Mouse (Mus musculus) lung, adult 2 months (tissue): Measurements from ENCODE around the gene Sys1.

Experiments used
- CTCF ChIP-seq: fragments of 200-500 bp; IDR thresholded peaks from 2 replicates; pipeline ENCODE4 v1.5.1; 2011; ENCODE audit warnings: mild to moderate bottlenecking, low read length, control low read depth; ENCODE audit not compliant: insufficient read depth
- POLR2A ChIP-seq: fragments of 200-500 bp; IDR thresholded peaks from 2 replicates; pipeline ENCODE4 v1.6.1; 2011; ENCODE audit warnings: low read depth, mild to moderate bottlenecking, control low read depth, low read length, borderline replicate concordance; ENCODE audit errors: extremely low read depth

- peak; percentile 47; the same call in 1 of the 2 replicates for TF ChIP-seq CTCF
- TF ChIP-seq POLR2A, result no peak
Measured at GRCm38 (mm10) chr2:164417198-164417597, 39.6 kb upstream of the Sys1 start.
